Mouse (Mus musculus) lung, embryonic 14.5 days (tissue): ENCODE data around the gene Spsb2. TPM values are rescaled to one million over a fixed set of nuclear protein-coding genes. Genes with fewer than 3 reads are reported as not detected.

Experiments used
- ATAC-seq: fragments of 200-750 bp; cut with Nextera tagmentation; 2 replicates; pipeline ENCODE4 v1.8.0; 2017; ENCODE audit warnings: mild to moderate bottlenecking, moderate TSS enrichment, moderate library complexity; ENCODE audit not compliant: insufficient read depth
- DNase-seq: peaks from one replicate; pipeline ENCODE4 v3.0.0-alpha.2; 2015
- H3K27ac ChIP-seq: fragments of 300-500 bp; sonication (generic); 2 replicates; pipeline ENCODE4 v1.5.1; 2014; ENCODE audit warnings: low read depth, mild to moderate bottlenecking, moderate library complexity
- H3K27me3 ChIP-seq: fragments of 300-500 bp; sonication (generic); 2 replicates; pipeline ENCODE4 v1.6.1; 2014; ENCODE audit warnings: low read length, control low read depth; ENCODE audit not compliant: insufficient read depth
- H3K36me3 ChIP-seq: fragments of 300-500 bp; sonication (generic); 2 replicates; pipeline ENCODE4 v1.6.1; 2014; ENCODE audit warnings: control low read depth; ENCODE audit not compliant: insufficient read depth
- H3K4me1 ChIP-seq: fragments of 300-500 bp; sonication (generic); 2 replicates; pipeline ENCODE4 v1.6.1; 2014; ENCODE audit warnings: antibody characterized with exemption, control low read depth; ENCODE audit not compliant: insufficient read depth
- H3K4me2 ChIP-seq: fragments of 300-500 bp; sonication (generic); 2 replicates; pipeline ENCODE4 v1.6.1; 2014; ENCODE audit warnings: mild to moderate bottlenecking
- H3K4me3 ChIP-seq: fragments of 300-500 bp; sonication (generic); 2 replicates; pipeline ENCODE4 v1.5.1; 2014; ENCODE audit warnings: low read depth, low read length
- H3K9ac ChIP-seq: fragments of 300-500 bp; sonication (generic); 2 replicates; pipeline ENCODE4 v1.6.1; 2014
- H3K9me3 ChIP-seq: fragments of 300-500 bp; sonication (generic); 2 replicates; pipeline ENCODE4 v1.6.1; 2016; ENCODE audit warnings: low read depth, low read length, control low read depth
- CTCF ChIP-seq: IDR thresholded peaks from 2 replicates; pipeline ENCODE4 v1.5.1; 2016; ENCODE audit warnings: antibody characterized with exemption, low read depth
- WGBS: fragments of 180-500 bp; shearing (Covaris S2); extraction: QIAGEN DNeasy Blood & Tissue Kit; methylation state at CpG from one replicate; pipeline ENCODE4 v1.1.7; 2014; 5-methylcytosine and 5-hydroxymethylcytosine counted together
- polyA plus RNA-seq: library from polyadenylated mRNA; unstranded; fragments of >200 nt; fragmentation: Nextera tagmentation; extraction: Ambion mirVana; gene quantifications from 2 replicates; pipeline ENCODE4 v1.2.1, GENCODE M21; 2014

The Spsb2 gene
- polyA plus RNA-seq, 1 experiment from 2014 or later, result 6.9 TPM

- Histone ChIP-seq H3K27ac (no peak within 1 kb of the TSS), H3K4me1 (0 out of 2 replicates have a peak, but pooled peaks cover 3% of the 10 kb centered on the region), H3K4me2 (peak within 1 kb of the TSS; percentile 81), H3K27me3 (no peaks in the 10 kb centered on the region), H3K4me3 (peak within 1 kb of the TSS; percentile 51), H3K9me3 (no peaks in the 10 kb centered on the region), H3K9ac (peak within 1 kb of the TSS; percentile 61), H3K36me3 (no peaks in the 10 kb centered on the region)
- no peak for TF ChIP-seq CTCF
- DNase-seq (peak; percentile 66), ATAC-seq (peak; percentile 70)
- WGBS, result under 1% methylated on average over 54 of the region's 54 CpGs
Measured at GRCm38 (mm10) chr6:124769101-124769765, 39.2 kb upstream of the Spsb2 start, which contains the start of gene Eno2. Eno2 (minus strand) TSS chr6:124769673.

GRCm38 (mm10) chr6:124770013-124770412 lies 38.4 kb upstream of the Spsb2 start:
- no peak overlapping the region; the same call in 1 of the 2 replicates for H3K9ac ChIP-seq
- no peak for DNase-seq
- peak overlapping the region; percentile 81 for H3K4me2 ChIP-seq
- no peaks in the 10 kb centered on the region for H3K36me3 ChIP-seq
- 38% methylated on average over 7 of the region's 7 CpGs for WGBS
- TF ChIP-seq CTCF, result no peak
- H3K9me3 ChIP-seq, result no peaks in the 10 kb centered on the region
- H3K27me3 ChIP-seq, result no peaks in the 10 kb centered on the region
- no peak for ATAC-seq
- 0 out of 2 replicates have a peak, but pooled peaks cover 3% of the 10 kb centered on the region for H3K4me1 ChIP-seq
- peak overlapping the region; percentile 51; the same call in 1 of the 2 replicates for H3K4me3 ChIP-seq
- no peak overlapping the region for H3K27ac ChIP-seq

GRCm38 (mm10) chr6:124770511-124770910 lies 38.0 kb upstream of the Spsb2 start:
- Histone ChIP-seq H3K9me3 (no peaks in the 10 kb centered on the region), H3K27me3 (no peaks in the 10 kb centered on the region), H3K36me3 (no peaks in the 10 kb centered on the region), H3K9ac (no peak overlapping the region), H3K4me2 (no peak overlapping the region), H3K4me1 (0 out of 2 replicates have a peak, but pooled peaks cover 3% of the 10 kb centered on the region), H3K27ac (no peak overlapping the region), H3K4me3 (no peak overlapping the region)
- DNase-seq, result no peak
- no peak for ATAC-seq
- TF ChIP-seq CTCF, result no peak
- WGBS, result 81% methylated on average over 15 of the region's 15 CpGs

GRCm38 (mm10) chr6:124779222-124779983 lies 29.1 kb upstream of the Spsb2 start, which contains the start of gene Lrrc23:
Lrrc23 (minus strand) TSS chr6:124779727.
- peak within 1 kb of the TSS; percentile 58 for H3K4me2 ChIP-seq
- no peaks in the 10 kb centered on the region for H3K36me3 ChIP-seq
- peak within 1 kb of the TSS; percentile 32 for H3K4me3 ChIP-seq
- DNase-seq (peak; percentile 86), ATAC-seq (peak; percentile 75)
- peaks cover 8% of the 10 kb centered on the region; the same call in 1 of the 2 replicates for H3K4me1 ChIP-seq
- no peaks in the 10 kb centered on the region for H3K9me3 ChIP-seq
- no peak for TF ChIP-seq CTCF
- H3K27ac ChIP-seq, result no peak within 1 kb of the TSS
- H3K27me3 ChIP-seq, result 0 out of 2 replicates have a peak, but pooled peaks cover 4% of the 10 kb centered on the region
- H3K9ac ChIP-seq, result peak within 1 kb of the TSS; percentile 16; the same call in 1 of the 2 replicates
- WGBS, result 2% methylated on average over 23 of the region's 23 CpGs

- Histone ChIP-seq H3K27ac (no peak overlapping the region), H3K27me3 (0 out of 2 replicates have a peak, but pooled peaks cover 4% of the 10 kb centered on the region), H3K9ac (peak overlapping the region; percentile 16; the same call in 1 of the 2 replicates), H3K4me3 (peak overlapping the region; percentile 32), H3K36me3 (no peaks in the 10 kb centered on the region), H3K4me2 (peak overlapping the region; percentile 58), H3K4me1 (peaks cover 8% of the 10 kb centered on the region; the same call in 1 of the 2 replicates), H3K9me3 (no peaks in the 10 kb centered on the region)
- no peak for TF ChIP-seq CTCF
- WGBS, result 7% methylated on average over 10 of the region's 10 CpGs
- DNase-seq (no peak), ATAC-seq (no peak)
Measured at GRCm38 (mm10) chr6:124779984-124780416, 28.5 kb upstream of the Spsb2 start.

- DNase-seq, result no peak
- Histone ChIP-seq H3K4me1 (peaks cover 8% of the 10 kb centered on the region; the same call in 1 of the 2 replicates), H3K4me2 (no peak overlapping the region), H3K27ac (no peak overlapping the region), H3K9me3 (no peaks in the 10 kb centered on the region), H3K9ac (no peak overlapping the region), H3K4me3 (no peak overlapping the region), H3K27me3 (0 out of 2 replicates have a peak, but pooled peaks cover 4% of the 10 kb centered on the region), H3K36me3 (no peaks in the 10 kb centered on the region)
- ATAC-seq, result no peak
- TF ChIP-seq CTCF, result no peak
- 81% methylated on average over 7 of the region's 7 CpGs for WGBS
Measured at GRCm38 (mm10) chr6:124780917-124781316, 27.5 kb upstream of the Spsb2 start.
